Mouse (Mus musculus) megakaryocyte, embryonic 14.5 days (primary cell): Measurements from ENCODE around the gene Prkar2b.
"Not testable (repeated sequence)": the region's sequence is repeated elsewhere in the genome, so short reads cannot be mapped to it uniquely, and the experiment has no call there.

Experiments used
- FLI1 ChIP-seq: IDR thresholded peaks from 2 replicates; pipeline ENCODE4 v1.6.1; 2012; ENCODE audit warnings: low read length, inconsistent platforms, mixed read lengths
- GATA1 ChIP-seq: IDR thresholded peaks from 3 replicates; pipeline ENCODE4 v1.6.1; 2012; ENCODE audit warnings: mixed read lengths, low read length, inconsistent platforms, borderline replicate concordance

DNA sequence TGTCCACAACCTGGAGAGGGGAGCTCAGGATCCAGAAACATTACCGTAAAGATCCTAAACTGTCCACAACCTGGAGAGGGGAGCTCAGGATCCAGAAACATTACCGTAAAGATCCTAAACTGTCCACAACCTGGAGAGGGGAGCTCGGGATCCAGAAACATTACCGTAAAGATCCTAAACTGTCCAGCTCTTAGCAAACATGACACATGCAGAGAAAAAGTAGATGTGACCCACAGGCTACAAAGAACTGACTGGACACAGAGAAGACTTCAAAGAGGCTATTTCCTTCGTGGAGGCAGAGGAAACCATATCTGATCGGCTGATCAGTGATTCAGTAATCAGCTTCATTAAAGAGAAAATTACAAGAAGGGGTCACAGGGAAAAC, 51.1 kb downstream of the Prkar2b start:
- TF ChIP-seq GATA1, FLI1: not testable (repeated sequence)
